Mouse (Mus musculus): Measurements from ENCODE around the gene Rcc1l.

Gene Rcc1l

DNA sequence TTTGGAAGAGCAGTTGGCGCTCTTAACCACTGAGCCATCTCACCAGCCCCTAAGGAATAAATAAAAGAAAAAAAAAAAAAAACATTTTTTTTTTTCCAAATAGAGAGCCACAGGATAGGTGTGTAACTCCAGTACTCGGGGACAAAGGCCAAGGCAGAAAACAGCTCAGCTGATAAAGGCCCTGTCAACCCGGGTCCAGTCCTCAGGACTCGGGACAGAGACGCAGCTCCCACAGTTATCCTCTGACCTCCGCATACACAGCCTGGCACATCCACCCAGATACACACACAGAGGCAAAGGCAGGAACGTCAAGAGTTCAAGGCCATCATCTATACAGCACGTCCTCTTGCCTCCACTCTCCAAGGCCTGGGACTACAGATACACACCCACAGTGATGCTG lies 6.4 kb downstream of the Rcc1l start:
- no peak for DNase-seq (ENCODE audit: low read depth, low spot score)

DNA sequence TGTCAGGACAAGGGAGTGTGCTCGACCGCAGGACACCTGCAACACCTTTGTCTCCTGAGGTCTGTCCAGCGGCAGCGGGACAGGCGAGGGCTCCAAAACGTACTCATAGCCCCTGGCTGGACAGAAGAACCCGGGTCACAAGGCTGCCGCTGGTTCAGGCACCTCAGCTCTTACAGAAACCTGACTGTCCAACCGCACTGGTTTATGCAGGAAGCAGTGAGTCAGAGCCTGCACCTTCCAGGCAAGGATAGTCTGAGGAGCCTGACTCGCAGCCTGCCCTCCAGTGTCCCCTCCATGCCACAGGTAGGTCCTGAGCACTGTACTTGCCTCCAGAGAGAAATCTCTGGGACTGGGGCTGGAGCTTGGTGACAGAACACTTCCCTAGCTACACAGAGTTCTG lies 7.3 kb downstream of the Rcc1l start:
- no peak for DNase-seq (ENCODE audit: low read depth, low spot score)

DNA sequence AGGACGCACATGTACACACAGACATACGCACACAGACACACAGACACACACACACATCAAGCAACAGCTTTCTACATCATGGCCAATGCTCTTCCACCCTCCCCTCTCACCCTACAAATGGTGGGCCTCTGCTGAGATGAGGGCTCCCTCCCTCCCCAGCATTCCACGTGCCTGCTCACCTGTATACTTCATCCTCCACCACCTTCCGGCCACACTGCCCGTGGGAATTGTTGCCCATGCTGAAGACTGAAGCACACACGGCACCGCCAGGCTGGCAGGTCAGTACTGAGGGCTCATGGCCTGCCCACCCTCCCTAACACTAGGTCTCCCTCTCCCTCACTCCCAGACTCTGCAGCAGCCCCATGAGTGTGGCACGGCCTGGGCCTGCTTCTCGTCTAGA lies 8.5 kb downstream of the Rcc1l start:
- no peak for DNase-seq (ENCODE audit: low read depth, low spot score)

DNA sequence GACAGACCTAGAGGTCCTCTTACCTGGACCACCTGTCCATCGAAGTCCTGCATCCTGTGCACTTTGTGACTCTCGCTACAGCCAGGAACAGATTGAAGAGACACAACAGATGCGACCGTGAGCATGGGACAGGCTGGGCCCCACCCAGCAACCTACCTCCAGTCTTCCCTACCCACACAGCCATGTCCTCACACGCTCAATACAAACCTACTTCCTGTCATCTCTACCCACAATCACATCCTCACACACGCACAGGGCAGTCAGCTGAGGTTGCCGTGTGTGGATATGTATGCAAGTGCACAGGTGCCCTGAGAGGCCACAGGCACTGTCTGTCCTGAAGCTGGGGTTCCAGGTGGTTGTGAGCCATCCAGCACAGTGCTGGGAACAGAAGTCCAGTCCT lies 9.9 kb downstream of the Rcc1l start:
- DNase-seq (ENCODE audit: low read depth, low spot score) = no peak

DNA sequence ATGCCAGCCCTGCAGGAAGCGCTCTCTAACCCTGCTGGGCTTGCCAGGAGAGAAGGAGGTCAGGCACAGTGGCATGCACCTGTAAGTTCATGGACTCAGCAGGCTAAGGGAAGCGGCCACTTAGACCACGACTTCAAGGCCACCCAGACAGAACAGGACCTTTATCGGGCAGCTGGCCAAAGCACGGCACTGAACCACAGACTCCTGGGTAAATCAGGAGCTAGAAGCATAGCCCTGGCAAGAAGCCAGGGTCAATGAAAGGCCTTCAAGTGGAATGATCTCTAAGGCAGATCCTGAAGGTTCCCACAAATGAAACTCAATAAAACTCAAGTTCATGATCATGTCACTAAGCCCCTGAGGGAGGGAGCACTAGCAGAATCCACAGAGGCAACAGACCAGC lies 11.9 kb downstream of the Rcc1l start:
- no peak for DNase-seq (ENCODE audit: low read depth, low spot score)

DNA sequence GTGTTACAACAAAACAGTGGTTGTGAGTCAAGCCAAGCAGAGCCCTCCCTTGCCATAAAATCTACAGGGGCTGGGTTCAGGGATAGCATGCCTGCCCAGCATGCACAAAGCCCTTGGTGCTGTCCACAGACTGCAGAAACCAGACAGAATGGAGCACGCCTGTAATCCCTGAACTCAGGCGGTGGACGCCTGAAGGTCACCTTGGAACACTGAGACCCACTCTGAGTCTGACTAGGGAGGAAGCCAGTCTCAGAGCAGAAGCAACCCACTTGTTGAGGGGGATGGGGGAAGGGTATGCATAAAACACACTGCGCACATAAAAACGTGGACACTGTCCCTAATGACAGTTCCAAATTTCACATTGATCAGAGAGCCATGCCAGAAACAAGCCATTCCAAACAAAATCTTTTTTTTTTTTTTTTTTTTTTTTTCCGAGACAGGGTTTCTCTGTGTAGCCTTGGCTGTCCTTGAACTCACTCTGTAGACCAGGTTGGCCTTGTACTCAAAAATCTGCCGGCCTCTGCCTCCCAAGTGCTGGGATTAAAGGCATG lies 20.6 kb downstream of the Rcc1l start:
- DNase-seq (ENCODE audit: low read depth, low spot score) = no peak

DNA sequence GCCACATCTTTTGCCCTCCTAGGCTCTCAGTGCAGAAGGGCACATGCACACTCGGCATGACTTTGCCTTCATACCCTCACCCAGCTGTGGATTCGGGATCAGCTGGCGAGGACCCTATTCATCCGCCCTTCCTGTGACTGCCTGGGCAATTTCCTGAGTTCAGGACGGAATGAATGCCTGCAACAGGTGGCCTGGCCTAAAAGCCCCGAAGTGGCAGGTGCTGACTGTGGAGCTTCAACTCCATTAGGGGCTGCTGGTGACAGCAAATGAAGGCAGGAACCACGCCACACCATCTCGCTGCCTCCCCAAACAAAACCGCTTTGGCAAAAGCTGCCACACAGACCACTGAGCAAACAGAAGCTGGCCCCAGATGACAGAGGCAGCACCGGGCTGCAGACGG lies 24.7 kb downstream of the Rcc1l start:
- DNase-seq (ENCODE audit: low read depth, low spot score) = no peak

DNA sequence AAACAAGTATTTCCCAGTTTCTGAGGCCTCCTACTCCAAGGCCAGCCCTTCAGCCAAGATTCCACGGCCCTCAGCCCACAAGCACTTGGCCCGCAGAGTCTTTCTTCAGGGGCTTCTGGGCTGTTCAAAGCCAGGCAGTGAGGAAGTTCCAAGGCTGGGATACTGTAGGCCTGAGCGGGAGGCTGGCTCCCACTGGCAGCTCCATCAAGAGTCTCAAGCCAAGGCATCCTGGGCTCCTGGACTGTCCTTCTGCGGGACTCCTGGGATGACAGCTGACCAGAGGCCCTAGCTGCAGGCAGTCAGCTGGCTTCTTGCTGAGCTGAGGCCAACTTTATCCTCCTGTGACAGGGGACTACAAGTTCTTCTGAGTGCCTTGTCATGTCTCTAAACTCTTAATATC lies 28.4 kb downstream of the Rcc1l start:
- no peak for DNase-seq (ENCODE audit: low read depth, low spot score)

DNA sequence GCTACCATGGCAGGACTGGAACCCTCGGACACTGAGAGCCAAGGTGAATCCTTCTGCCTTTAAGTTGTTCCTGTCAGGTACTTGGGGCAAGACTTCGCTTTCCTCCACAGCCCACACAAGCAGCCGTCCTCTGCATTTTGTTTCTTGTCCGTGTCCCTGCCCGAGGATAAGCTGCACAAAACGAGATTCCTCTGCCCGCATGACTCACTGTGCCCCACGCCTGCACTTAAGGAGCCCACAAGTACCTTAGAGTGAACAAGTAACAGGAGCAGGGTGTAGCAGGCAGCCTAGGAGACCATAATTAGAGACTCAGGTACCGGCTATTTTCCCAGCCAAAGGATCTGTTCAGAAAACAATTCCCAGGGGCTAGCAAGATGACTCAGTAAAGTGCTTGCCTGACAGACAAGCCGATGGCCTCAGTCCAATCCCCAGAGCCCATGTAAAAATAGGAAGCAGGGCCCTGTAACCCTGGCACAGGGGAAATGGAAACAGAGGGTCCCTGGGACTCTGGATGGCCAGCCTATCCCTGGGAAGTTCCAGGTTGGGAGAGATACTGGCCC lies 29.3 kb downstream of the Rcc1l start:
- DNase-seq (ENCODE audit: low read depth, low spot score) = no peak

DNA sequence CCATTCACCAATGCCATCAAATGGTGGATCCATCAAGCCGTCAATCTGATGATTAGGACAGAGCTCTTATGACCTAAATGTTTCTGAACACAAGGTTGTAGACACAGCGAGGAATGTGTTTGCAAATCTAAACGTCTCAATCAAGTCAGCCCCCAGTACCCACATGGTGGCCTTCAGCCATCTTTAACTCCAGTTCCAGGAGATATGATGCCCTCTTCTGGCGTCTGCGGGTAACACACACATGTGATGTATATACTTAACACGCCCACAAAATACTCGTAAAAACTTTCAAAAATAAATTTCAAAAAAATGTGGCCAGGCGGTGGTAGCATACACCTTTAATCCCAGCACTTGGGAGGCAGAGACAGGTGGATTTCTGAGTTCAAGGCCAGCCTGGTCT lies 31.6 kb downstream of the Rcc1l start:
- DNase-seq (ENCODE audit: low read depth, low spot score) = no peak

DNA sequence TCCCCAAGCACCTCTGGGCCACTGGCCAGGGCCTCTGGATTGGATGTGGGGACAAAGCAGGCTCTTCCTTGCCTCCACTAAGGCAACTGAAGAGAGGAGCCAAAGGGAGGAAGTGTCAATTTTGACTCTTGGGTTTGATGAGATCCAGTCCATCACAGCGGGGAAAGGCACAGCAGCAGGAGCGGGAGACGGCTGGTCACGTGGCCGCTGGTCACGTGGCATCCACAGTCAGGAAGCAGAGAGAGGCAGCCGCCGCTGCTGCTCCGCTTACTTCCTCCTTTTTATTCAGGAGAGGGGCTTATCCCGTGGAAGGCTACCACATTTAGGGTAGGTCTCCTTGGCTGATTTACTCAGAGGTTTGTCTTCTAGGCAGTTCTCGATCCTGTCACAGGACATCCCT lies 34.2 kb downstream of the Rcc1l start:
- no peak for DNase-seq (ENCODE audit: low read depth, low spot score)

DNA sequence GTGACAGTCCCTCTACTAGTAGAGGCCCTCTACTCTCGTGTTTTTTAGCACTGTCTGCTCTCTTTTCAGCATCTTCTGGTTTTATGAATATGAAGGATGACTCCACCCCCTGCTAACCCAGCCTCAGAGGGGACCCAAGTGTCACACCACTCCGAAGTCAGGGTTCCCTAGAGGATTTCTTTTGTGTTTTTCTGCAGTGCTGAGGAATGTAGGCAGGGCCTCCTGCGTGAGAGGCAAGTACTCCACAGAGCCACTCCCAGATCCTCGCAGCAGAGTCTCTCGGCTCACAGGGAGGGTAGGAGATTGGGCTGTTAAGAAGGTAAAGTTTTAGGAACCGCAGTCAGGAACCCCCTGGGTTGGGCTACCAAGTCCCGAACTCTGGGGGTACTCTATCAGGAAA lies 35.3 kb downstream of the Rcc1l start:
- no peak for DNase-seq (ENCODE audit: low read depth, low spot score)

DNA sequence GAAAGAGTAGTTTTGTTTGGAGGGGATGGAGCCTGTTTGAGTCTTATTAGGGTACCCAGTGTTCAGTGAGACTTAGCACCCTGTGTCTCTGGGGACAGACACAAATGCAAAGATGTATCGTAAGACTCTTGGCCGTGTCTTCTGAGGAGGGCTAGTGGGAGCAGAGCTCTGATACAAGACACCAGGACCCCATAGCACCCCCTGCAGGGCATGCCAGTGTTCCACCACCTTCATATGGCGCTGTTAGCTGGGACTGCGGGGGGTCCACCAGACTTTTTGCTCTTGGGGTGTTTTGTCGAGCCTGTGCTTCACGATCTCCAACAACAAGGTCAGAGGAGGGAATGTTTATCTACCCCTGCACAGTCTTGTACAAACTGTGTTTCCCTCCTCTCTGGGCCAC lies 37.1 kb downstream of the Rcc1l start:
- DNase-seq (ENCODE audit: low read depth, low spot score) = no peak

DNA sequence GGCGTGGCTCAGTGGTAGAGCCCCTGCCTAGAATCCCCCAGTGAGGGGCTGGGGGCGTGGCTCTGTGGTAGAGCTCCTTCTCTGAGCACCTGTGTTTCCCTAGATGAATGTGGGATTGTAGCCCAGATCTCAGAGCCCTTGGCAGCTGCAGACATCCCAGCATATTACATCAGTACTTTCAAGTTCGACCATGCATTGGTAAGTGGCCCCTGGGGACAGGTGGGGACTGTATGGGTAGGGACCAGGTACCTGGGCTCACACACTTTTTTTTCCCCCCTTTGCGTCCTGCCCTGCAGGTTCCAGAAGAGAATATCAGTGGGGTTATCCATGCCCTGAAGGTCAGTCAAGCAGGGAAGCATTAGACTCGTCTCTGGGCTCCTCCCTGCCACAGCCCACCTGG lies 38.6 kb downstream of the Rcc1l start:
- no peak for DNase-seq (ENCODE audit: low read depth, low spot score)

DNA sequence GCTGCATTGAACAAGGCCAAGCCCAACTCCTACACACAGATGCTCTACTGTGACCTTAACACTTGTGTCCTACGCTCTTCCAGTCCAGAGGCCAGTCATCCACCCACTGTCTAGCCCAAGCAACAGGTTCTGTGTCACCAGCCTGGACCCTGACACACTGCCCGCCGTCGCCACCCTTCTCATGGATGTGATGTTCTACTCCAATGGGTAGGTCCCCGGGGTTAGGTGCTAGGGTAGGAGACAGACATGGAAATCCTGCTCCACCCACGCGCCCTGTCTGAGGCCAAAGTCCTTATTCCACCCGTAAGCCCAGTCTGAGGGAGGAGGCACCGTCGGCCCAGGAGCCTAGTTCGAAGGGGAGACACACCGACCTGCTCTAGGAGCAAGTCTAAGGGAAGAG lies 40.6 kb downstream of the Rcc1l start:
- DNase-seq (ENCODE audit: low read depth, low spot score) = no peak

DNA sequence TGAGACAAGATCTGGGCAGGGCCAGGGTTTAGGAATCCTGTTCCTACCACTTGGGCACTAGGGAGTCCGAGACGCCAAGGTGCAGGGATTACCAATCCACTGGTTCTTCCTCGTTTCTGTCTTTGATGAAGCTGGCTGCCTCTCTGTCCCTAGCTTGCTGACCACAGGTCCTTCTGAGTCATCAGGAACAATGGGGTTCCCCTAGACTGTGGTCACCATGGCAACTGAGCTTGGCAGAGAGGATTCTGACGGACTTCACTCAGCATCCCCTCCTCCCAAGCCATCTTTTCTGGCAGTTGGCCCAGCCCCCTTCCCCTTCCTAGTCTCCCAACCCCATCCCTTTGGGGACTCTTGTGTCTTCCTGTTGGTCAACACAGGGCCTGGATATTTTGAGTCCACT lies 45.0 kb downstream of the Rcc1l start:
- no peak for DNase-seq (ENCODE audit: low read depth, low spot score)

DNA sequence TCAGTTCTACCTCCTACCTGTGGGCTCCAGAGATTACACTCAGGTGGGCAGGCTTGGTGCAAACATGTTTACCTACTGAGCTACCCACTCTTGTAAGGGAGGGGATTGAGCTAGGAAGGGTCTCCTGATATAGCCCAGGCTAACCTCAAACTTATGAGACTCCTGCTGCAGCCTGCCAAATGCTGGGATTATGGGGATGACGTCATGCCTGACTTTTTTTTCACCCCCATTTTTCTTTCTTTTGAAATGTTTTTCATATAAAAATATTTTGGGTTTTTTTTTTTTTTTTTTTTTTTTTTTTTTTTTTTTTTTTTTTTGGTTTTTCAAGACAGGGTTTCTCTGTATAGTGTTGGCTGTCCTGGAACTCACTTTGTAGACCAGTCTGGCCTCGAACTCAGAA lies 50.3 kb downstream of the Rcc1l start:
- DNase-seq (ENCODE audit: low read depth, low spot score) = no peak

DNA sequence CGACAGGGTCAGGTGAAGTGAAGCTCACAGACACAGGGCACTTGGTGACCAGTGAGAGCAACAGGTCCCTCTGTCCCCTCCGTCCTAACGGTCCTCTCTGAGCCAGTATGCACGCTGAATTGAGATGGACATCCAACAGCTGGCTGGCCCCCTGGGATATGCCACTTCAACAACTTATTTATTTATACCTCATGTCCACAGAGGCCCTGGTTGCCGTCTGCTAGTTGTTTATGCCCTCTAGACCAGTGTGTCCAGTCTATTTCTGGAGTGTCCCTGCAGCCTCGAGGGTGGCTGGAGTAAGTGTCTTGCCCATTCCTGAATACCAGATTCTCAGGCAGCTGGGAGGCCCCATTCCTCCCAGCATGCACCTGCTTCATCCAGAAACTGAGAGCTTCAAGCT lies 52.7 kb downstream of the Rcc1l start:
- DNase-seq (ENCODE audit: low read depth, low spot score) = no peak

DNA sequence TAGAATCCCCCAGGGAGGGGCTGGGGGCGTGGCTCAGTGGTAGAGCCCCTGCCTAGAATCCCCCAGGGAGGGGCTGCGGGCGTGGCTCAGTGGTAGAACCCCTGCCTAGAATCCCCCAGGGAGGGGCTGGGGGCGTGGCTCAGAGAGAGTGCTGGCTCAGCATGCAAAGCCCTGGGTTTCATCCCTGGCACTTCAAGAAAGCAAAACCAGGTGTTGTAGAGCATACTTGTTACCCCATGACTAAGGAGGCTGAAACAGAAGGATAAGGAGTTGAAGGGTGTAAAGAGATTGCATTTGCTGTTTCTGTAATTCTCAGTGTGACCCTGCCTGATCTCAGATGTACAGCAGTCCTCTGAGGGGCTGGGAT lies 54.7 kb downstream of the Rcc1l start:
- no peak for DNase-seq (ENCODE audit: low read depth, low spot score)

DNA sequence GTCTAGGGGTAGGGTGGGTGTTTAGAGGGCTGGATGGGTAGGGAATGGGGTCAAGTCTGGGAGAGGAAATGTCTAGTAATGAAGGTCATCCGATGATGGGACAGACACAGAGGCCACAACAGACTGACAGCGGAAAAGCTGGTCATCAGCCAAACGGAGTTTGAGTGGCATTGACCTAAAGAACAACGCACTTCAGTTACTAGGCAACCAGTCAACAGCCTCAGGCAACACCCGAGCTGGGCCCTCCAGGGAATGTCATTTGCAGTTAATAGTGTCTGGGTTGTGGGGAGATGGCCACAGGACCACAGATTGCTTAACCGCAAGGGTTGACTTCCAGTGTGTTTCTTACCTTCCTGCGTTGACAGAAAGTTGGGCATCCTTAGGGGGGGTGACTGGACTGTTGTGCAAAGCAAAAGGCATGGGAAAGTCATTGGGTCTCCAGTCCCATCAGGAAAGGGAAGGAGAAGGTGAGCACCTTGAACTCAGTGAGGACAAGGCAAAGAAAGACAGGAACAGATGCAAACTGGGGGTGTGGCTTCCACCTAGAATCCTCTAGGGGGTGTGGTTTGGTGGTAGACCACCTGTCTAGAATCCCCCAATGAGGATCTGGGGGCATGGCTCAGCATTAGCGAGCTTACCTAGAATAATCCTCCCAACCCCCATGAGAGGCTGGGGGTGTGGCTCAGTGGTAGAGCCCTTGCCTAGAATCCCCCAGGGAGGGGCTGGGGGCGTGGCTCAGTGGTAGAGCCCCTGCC lies 55.3 kb downstream of the Rcc1l start:
- DNase-seq (ENCODE audit: low read depth, low spot score) = no peak

DNA sequence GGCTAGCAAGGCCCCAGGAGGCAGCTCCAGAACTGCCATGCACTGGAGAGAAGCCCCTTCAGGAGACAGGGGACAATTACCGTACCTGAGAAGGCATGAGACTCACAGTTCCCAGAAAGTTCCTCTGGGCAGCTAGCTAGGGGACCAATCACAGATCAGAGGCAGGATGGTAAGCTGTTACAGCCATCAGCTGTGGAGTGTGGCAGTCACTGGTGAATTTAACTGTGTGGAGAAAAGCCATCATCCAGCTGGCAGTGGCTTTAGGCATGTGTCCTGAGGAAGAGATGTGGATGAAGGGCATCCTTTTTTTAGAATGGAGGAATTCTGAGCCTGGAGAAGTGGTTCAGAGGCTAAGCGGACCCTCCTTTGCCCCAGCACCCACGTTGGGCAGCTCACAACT lies 56.4 kb downstream of the Rcc1l start:
- DNase-seq (ENCODE audit: low read depth, low spot score) = no peak

DNA sequence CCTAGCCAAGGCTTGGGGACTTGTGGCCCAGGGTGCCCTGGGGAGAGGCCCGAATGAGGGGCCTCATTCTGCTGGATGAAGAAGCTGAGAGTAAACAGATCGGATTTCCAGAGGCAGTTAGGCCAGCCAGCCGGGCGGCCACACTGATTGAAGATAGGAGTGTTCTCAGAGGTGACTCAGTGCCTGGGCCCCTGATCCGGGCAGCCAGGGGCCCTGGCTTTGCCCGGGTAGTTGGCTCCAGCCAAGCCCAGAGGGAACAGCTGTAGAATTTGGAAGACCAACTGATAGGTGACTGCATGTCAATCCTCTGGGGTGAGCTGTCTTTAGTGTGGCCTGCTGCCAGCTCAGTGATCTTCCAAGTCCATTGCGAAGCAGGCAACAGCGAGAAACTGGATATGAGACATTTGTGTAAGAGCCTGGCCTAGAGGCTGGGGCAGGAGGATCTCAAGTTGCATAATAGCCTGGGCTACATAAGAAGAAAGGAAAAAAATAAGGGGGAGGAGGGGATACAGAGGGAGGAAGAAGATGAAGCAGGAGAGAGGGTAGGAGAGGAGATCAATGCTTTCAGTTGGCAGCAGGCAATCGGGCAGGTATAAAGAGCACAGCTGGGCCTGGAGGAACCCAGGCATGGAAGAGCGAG lies 57.0 kb downstream of the Rcc1l start:
- no peak for DNase-seq (ENCODE audit: low read depth, low spot score)

DNA sequence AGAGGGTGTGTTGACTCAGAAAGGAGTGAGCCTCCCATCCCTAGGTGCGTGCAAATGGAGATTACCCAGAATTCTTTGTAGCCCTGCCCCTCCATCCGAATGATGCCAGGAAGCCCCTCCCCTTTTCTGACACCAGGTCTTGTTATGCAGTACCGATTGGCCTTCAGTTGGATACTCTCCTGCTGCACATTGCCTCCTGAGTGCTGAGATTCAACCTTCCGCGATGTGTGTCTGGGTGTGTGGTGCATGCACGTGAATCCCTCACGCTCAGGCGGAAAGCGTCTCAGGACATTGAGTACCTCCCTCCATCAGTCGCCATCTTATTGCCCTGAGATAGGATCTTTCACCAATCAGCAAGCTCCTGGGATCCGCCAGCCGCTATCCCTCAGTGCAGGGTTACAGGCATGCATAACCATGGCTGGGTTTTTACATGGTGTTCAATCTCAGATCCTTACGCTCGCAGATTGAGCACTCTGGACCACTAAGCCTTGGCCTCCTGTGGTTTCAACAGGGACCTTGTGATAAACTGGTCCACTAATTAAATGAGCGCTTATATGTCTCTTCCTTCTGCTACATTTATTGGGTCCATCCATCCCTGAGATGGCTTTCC lies 57.7 kb downstream of the Rcc1l start:
- no peak for DNase-seq (ENCODE audit: low read depth, low spot score)
